Mouse (Mus musculus): ENCODE data around the gene Gm37240. TPM values are rescaled to one million over a fixed set of nuclear protein-coding genes. Genes with fewer than 3 reads are reported as not detected.
"Not testable (repeated sequence)": the region's sequence is repeated elsewhere in the genome, so short reads cannot be mapped to it uniquely, and the experiment has no call there.

The Gm37240 gene
- polyA plus RNA-seq, 1 experiment from 2014 or later = 0.43 TPM

DNA sequence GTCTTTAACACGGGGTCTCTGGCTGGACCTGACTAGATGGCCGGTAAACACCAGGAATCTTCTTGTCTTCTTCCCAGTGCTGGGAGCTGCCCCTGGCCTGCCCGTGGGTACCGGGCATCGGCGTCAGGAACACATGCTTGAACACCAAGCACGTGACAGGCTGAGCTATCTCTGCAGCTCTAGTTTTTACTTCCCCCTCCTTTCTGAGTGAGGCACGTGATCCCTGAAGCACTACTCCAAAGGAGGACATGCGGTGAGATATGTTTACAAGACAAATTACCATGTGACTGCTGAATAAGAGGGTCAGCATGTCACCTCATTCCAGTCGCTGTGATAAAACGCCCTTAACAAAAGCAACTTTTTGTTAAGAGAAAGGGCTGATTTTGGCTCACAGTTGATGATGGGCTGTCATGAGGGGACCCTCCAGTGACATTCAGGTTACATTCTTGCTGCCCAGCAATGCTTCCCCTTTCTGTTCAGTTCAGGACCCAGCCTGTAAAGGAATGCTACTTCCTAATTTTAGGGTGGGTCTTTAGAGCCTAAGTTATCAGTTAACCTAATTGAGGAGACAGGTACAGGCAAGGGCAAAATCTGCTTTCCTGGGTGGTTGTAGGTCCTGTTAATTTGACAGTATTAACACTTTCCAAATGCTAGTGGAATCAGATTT lies 1003.4 kb downstream of the Gm37240 start:
- H3K9ac ChIP-seq (ENCODE audit: low read length) = no peak overlapping the region
- H3K36me3 ChIP-seq (ENCODE audit: control insufficient read depth, insufficient read depth, low read length) = no peaks in the 10 kb centered on the region
- H3K4me1 ChIP-seq (replicated peaks; ENCODE audit: control insufficient read depth, insufficient read depth, low read length) = no peaks in the 10 kb centered on the region
- no peak for ATAC-seq (replicated peaks; ENCODE audit: low FRiP score)
- no peak overlapping the region for H3K4me3 ChIP-seq (ENCODE audit: low read depth, low read length)
- H3K9me3 ChIP-seq (ENCODE audit: control insufficient read depth, low read length) = no peaks in the 10 kb centered on the region
- H3K27me3 ChIP-seq (ENCODE audit: control insufficient read depth, insufficient read depth, low read length) = no peaks in the 10 kb centered on the region
- no peak overlapping the region for H3K4me2 ChIP-seq (ENCODE audit: low read depth, low read length, severe bottlenecking)
- no peak for DNase-seq (ENCODE audit: low spot score)
- 76% methylated on average over 11 of the region's 11 CpGs for WGBS
- H3K27ac ChIP-seq (ENCODE audit: low read depth, low read length) = no peak overlapping the region

DNA sequence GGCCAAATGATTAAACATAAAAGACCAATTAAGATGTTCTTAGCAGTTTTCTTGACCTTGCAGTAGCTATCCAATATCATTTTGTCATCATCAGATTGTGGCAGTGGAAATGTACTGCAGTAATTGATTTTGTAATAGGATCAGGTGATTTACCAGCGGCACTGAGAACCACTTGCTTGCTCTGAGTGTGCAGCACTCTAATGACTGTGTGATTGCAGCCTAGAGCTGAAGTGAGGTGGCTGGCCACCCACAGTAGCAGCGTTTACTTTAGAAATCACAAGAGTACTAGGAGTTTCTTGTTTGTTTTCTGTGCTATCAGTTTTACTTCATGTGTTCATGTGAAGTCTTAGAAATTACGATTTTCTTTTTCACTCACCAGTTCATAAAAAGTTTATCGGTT lies 1011.1 kb downstream of the Gm37240 start:
- no peak for ATAC-seq (replicated peaks; ENCODE audit: low FRiP score)
- Histone ChIP-seq H3K4me2 (ENCODE audit: low read depth, low read length, severe bottlenecking) (no peak overlapping the region), H3K4me1 (replicated peaks; ENCODE audit: control insufficient read depth, insufficient read depth, low read length) (no peaks in the 10 kb centered on the region), H3K27ac (ENCODE audit: low read depth, low read length) (no peak overlapping the region), H3K36me3 (ENCODE audit: control insufficient read depth, insufficient read depth, low read length) (no peaks in the 10 kb centered on the region), H3K27me3 (ENCODE audit: control insufficient read depth, insufficient read depth, low read length) (no peaks in the 10 kb centered on the region), H3K4me3 (ENCODE audit: low read depth, low read length) (no peak overlapping the region), H3K9ac (ENCODE audit: low read length) (no peak overlapping the region), H3K9me3 (ENCODE audit: control insufficient read depth, low read length) (no peaks in the 10 kb centered on the region)
- WGBS = 76% methylated on average over 4 of the region's 4 CpGs
- no peak for DNase-seq (ENCODE audit: low spot score)

DNA sequence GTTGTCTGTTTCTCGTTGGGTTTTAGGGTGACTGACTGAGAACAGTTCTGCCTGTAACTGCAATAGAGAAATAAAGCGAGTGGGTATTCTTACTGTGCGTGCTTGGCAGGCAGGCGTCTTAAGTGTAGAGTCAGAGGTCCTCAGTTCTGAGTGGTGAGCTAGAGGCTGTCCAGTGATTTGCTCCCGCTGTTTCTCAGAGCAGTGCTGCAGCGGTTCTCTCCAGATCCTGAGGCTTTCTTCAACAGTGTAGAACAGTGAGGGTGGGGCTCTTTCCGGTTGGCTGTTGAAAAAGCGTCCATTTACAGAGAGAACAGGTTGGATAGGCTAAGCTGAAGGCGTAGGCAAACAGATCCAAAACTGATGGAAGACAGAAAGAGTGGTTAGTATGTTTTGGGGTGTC lies 1012.0 kb downstream of the Gm37240 start:
- Histone ChIP-seq H3K27me3 (ENCODE audit: control insufficient read depth, insufficient read depth, low read length) (no peaks in the 10 kb centered on the region), H3K4me3 (ENCODE audit: low read depth, low read length) (no peak overlapping the region), H3K4me2 (ENCODE audit: low read depth, low read length, severe bottlenecking) (no peak overlapping the region), H3K9me3 (ENCODE audit: control insufficient read depth, low read length) (no peaks in the 10 kb centered on the region), H3K4me1 (replicated peaks; ENCODE audit: control insufficient read depth, insufficient read depth, low read length) (no peaks in the 10 kb centered on the region), H3K27ac (ENCODE audit: low read depth, low read length) (no peak overlapping the region), H3K36me3 (ENCODE audit: control insufficient read depth, insufficient read depth, low read length) (no peaks in the 10 kb centered on the region), H3K9ac (ENCODE audit: low read length) (no peak overlapping the region)
- DNase-seq (ENCODE audit: low spot score) (no peak), ATAC-seq (replicated peaks; ENCODE audit: low FRiP score) (no peak)
- 79% methylated on average over 9 of the region's 9 CpGs for WGBS

DNA sequence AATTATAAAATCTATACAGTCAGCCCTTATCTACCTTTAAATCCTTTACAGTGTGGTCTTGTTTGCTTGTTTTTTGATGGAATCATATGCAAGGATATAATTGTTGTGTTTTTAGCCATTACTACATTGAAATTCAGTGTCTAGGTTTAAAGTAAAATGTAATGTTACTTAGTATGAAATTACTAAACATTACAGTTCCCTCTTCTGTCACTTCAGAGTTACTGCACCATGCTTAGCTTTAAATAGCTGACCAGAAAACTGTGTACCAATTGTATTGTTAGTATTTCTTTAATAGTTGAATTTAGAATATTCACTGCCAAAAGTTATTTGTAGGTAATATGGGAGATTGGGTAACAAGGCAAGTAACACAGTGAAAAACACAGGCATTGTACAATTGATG lies 1017.2 kb downstream of the Gm37240 start:
- ATAC-seq (replicated peaks; ENCODE audit: low FRiP score) (no peak), DNase-seq (ENCODE audit: low spot score) (no peak)
- Histone ChIP-seq H3K27me3 (ENCODE audit: control insufficient read depth, insufficient read depth, low read length) (no peaks in the 10 kb centered on the region), H3K36me3 (ENCODE audit: control insufficient read depth, insufficient read depth, low read length) (no peaks in the 10 kb centered on the region), H3K4me1 (replicated peaks; ENCODE audit: control insufficient read depth, insufficient read depth, low read length) (no peaks in the 10 kb centered on the region), H3K4me3 (ENCODE audit: low read depth, low read length) (no peak overlapping the region), H3K27ac (ENCODE audit: low read depth, low read length) (no peak overlapping the region), H3K9ac (ENCODE audit: low read length) (no peak overlapping the region), H3K9me3 (ENCODE audit: control insufficient read depth, low read length) (no peaks in the 10 kb centered on the region), H3K4me2 (ENCODE audit: low read depth, low read length, severe bottlenecking) (no peak overlapping the region)

DNA sequence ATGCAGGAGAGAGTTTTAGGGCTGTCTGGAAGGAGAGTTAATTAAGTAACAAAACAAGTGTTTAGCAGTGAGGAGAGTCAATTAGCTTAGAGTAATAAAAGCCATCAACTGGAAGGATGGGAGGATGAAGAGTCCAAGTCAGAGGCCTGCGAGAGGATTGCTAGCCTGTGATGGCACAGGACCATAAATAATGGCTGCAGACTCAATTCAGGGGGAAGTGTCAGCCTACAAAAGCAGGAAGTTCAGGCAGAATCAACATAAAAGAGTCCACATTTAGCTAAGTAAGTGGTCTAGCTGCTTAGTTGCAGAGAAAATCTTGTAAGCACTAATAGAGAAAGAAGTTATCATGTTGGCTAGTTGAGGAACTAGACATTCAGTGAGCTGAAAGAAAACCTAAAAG lies 1019.3 kb downstream of the Gm37240 start:
- no peak overlapping the region for H3K4me2 ChIP-seq (ENCODE audit: low read depth, low read length, severe bottlenecking)
- H3K4me3 ChIP-seq (ENCODE audit: low read depth, low read length) = no peak overlapping the region
- no peaks in the 10 kb centered on the region for H3K36me3 ChIP-seq (ENCODE audit: control insufficient read depth, insufficient read depth, low read length)
- no peaks in the 10 kb centered on the region for H3K27me3 ChIP-seq (ENCODE audit: control insufficient read depth, insufficient read depth, low read length)
- H3K9me3 ChIP-seq (ENCODE audit: control insufficient read depth, low read length) = no peaks in the 10 kb centered on the region
- H3K9ac ChIP-seq (ENCODE audit: low read length) = no peak overlapping the region
- WGBS = 26% methylated on average over 1 of the region's 1 CpGs
- H3K4me1 ChIP-seq (replicated peaks; ENCODE audit: control insufficient read depth, insufficient read depth, low read length) = no peaks in the 10 kb centered on the region
- no peak overlapping the region for H3K27ac ChIP-seq (ENCODE audit: low read depth, low read length)
- ATAC-seq (replicated peaks; ENCODE audit: low FRiP score) (no peak), DNase-seq (ENCODE audit: low spot score) (no peak)

DNA sequence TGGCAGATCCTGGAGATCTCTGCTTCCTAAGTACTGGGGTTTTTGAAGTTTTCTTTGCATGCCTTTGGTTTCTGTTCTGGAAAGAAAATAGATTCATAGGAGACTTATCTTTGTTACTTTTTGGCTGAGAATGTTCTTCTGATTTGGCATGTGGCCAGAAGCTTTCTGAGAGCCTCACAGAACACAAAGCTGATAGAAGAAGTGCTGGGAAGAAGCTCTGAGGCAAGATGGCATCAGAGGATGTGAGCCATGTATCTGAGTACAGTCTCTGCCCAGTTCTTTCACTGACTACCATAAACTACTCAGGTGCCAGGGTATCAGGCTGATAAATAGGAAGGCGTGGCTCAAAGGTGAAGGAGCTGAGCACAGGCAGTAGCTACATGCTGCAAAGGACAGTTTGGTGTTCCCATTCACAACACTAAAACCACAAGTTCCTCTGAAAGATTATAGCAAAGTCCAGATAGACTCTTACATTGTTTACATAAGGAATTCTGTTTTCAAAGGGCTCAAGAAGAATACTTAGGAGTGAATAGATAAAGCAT lies 1019.8 kb downstream of the Gm37240 start:
- Histone ChIP-seq H3K9me3 (ENCODE audit: control insufficient read depth, low read length) (no peaks in the 10 kb centered on the region), H3K4me3 (ENCODE audit: low read depth, low read length) (no peak overlapping the region), H3K4me2 (ENCODE audit: low read depth, low read length, severe bottlenecking) (no peak overlapping the region), H3K36me3 (ENCODE audit: control insufficient read depth, insufficient read depth, low read length) (no peaks in the 10 kb centered on the region), H3K27me3 (ENCODE audit: control insufficient read depth, insufficient read depth, low read length) (no peaks in the 10 kb centered on the region), H3K4me1 (replicated peaks; ENCODE audit: control insufficient read depth, insufficient read depth, low read length) (no peaks in the 10 kb centered on the region), H3K9ac (ENCODE audit: low read length) (no peak overlapping the region), H3K27ac (ENCODE audit: low read depth, low read length) (no peak overlapping the region)
- no peak for ATAC-seq (replicated peaks; ENCODE audit: low FRiP score)
- no peak for DNase-seq (ENCODE audit: low spot score)
- 81% methylated on average over 1 of the region's 1 CpGs for WGBS

DNA sequence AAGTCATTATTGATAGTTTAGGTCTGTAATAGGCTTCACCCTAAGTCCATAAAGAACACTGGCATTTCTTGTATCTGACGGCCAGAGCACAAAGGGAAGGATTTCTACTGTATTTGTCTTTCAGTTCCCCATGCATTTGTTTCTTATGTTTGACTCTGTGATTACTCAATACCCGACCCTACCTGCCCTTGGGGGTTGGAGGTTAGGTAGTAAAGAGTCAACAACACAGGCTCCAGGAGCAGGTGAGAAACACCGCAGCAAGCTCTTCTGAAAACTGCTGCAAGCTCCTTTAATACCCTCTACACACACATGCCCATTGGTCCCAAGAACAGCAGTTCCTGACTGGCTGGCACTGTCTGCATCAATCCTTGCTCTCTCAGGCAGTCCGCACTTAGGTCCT lies 1020.5 kb downstream of the Gm37240 start:
- no peaks in the 10 kb centered on the region for H3K27me3 ChIP-seq (ENCODE audit: control insufficient read depth, insufficient read depth, low read length)
- H3K9ac ChIP-seq (ENCODE audit: low read length) = no peak overlapping the region
- H3K4me3 ChIP-seq (ENCODE audit: low read depth, low read length) = no peak overlapping the region
- 76% methylated on average over 4 of the region's 4 CpGs for WGBS
- no peak for ATAC-seq (replicated peaks; ENCODE audit: low FRiP score)
- H3K4me2 ChIP-seq (ENCODE audit: low read depth, low read length, severe bottlenecking) = no peak overlapping the region
- no peaks in the 10 kb centered on the region for H3K36me3 ChIP-seq (ENCODE audit: control insufficient read depth, insufficient read depth, low read length)
- H3K27ac ChIP-seq (ENCODE audit: low read depth, low read length) = no peak overlapping the region
- H3K9me3 ChIP-seq (ENCODE audit: control insufficient read depth, low read length) = no peaks in the 10 kb centered on the region
- no peaks in the 10 kb centered on the region for H3K4me1 ChIP-seq (replicated peaks; ENCODE audit: control insufficient read depth, insufficient read depth, low read length)
- DNase-seq (ENCODE audit: low spot score) = no peak

DNA sequence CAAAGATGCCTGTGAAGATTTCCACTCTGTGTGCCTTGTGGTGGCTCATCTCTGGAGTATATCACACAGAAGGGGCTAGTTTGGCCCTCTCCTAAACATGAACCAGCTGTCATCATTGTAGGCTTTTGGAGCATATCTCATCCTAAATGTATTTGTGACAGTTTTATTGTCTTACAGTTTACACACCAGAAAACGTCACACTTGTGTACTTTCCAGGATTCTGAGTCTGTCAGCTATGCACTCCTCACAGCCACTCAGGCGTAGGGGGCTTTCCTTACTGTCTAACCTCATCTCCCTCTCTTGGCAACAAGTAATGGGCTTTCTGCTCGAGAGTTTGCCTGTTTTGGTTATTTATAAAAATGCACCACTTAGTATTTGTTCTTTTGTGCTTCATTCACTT lies 1021.6 kb downstream of the Gm37240 start:
- WGBS = 78% methylated on average over 3 of the region's 3 CpGs
- no peak for DNase-seq (ENCODE audit: low spot score)
- no peak for ATAC-seq (replicated peaks; ENCODE audit: low FRiP score)
- Histone ChIP-seq H3K9ac (ENCODE audit: low read length) (no peak overlapping the region), H3K4me1 (replicated peaks; ENCODE audit: control insufficient read depth, insufficient read depth, low read length) (no peaks in the 10 kb centered on the region), H3K27me3 (ENCODE audit: control insufficient read depth, insufficient read depth, low read length) (no peaks in the 10 kb centered on the region), H3K36me3 (ENCODE audit: control insufficient read depth, insufficient read depth, low read length) (no peaks in the 10 kb centered on the region), H3K4me2 (ENCODE audit: low read depth, low read length, severe bottlenecking) (no peak overlapping the region), H3K9me3 (ENCODE audit: control insufficient read depth, low read length) (no peaks in the 10 kb centered on the region), H3K4me3 (ENCODE audit: low read depth, low read length) (no peak overlapping the region), H3K27ac (ENCODE audit: low read depth, low read length) (no peak overlapping the region)

DNA sequence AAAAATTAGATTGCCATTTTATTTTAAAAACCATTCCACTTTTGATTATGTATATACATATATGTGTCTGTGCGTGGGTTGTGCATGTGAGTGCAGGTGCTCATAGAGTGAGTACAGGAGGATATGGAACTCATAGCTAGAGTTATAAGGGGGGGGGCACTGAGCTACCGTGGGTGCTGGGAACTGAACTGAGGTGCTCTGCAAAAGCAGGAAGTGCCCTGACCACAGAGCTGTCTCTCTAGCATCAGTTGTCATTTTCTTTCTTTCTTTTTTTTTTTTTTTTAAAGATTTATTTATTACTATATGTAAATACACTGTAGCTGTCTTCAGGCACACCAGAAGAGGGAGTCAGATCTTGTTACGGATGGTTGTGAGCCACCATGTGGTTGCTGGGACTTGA lies 1025.5 kb downstream of the Gm37240 start:
- WGBS = 96% methylated on average over 3 of the region's 3 CpGs
- H3K27ac ChIP-seq (ENCODE audit: low read depth, low read length); DNase-seq (ENCODE audit: low spot score); H3K4me1 ChIP-seq (replicated peaks; ENCODE audit: control insufficient read depth, insufficient read depth, low read length); H3K4me3 ChIP-seq (ENCODE audit: low read depth, low read length); H3K4me2 ChIP-seq (ENCODE audit: low read depth, low read length, severe bottlenecking); H3K36me3 ChIP-seq (ENCODE audit: control insufficient read depth, insufficient read depth, low read length); H3K9me3 ChIP-seq (ENCODE audit: control insufficient read depth, low read length); ATAC-seq (replicated peaks; ENCODE audit: low FRiP score); H3K9ac ChIP-seq (ENCODE audit: low read length); H3K27me3 ChIP-seq (ENCODE audit: control insufficient read depth, insufficient read depth, low read length): not testable (repeated sequence)

All from forebrain, embryonic 11.5 days (tissue).